Mouse (Mus musculus) ovary, postnatal 14 days (tissue): ENCODE measurements around the gene Ide.
"Not testable (repeated sequence)": the region's sequence is repeated elsewhere in the genome, so short reads cannot be mapped to it uniquely, and the experiment has no call there.

ENCODE experiments used
- DNase-seq: peaks from one replicate; pipeline ENCODE4 v3.0.0; 2022; ENCODE audit warnings: low spot score

Gene Ide

DNA sequence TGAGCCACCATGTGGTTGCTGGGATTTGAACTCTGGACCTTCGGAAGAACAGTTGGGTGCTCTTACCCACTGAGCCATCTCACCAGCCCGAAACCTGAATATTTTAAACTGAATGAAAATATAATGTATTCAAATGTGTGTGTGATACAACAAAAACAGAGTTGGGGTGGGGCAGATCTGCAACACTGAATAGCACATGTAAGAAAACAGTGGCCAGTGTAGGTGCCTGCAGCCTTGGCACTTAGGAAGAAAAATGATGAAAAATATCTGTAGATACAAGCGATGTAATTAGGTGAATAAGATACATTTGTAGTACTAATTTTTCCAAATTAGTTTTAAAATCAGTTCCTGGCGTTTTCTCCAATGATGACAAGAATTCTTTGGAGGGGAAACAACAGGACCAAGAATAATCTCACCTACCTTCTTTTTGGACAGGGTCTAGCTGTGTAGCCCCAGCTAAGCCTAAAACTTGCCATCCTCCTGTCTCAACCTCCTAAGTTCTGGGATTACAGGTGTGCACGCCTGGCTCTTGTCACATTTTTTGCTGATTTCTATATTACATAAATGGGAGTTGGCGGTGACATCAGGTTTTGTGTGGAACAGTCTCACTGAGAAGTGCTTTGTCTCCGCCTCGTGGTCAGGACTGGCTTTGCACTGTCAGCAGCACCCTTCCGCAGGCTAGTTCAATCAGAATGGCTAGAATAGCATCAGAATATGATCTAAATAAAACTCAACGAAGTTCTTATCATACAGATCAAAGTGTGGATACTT is 72.1 kb downstream of the Ide start:
- peak; percentile 91 for DNase-seq

GRCm38 (mm10) chr19:37263943-37264897 is 73.4 kb downstream of the Ide start:
- peak; percentile 7 for DNase-seq

DNA sequence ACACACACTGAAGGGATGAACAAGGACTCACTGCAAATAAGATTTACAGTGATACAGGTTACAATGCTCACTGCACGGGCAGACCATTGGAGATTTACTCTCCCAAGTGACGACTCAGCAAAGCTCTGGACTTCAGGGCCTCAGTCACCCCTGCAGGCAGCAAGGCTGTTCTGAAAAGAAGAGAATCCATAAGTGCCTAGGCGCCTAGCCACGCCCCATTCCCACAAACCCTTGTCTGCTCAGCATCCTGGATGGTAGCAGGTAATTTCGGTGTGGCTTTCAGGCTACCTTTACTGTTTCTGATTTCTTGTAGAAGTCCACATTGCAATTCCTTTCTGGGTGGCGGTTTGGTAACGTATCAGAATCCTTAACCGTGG is 74.1 kb downstream of the Ide start:
- no peak for DNase-seq

DNA sequence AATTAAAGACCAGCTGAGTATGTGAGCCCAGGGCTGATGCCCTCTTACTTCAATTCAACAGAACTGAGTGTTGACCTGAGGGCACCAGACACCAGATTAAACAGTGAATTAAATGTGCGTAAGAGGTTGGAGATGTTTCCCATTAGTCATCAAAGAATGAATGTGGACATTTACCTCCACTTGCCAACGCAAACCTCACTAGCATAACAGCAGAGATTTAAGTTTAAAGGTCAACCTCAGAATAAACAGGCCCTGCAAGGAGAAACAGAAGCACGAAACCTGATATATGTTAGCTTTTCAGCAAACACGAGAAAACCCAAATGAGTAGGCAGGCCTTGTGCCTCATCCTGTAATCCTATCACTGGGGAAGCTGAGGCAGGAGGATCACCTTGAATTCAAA is 75.3 kb downstream of the Ide start:
- DNase-seq = no peak

GRCm38 (mm10) chr19:37255321-37255720 is 82.3 kb downstream of the Ide start:
- DNase-seq = no peak

DNA sequence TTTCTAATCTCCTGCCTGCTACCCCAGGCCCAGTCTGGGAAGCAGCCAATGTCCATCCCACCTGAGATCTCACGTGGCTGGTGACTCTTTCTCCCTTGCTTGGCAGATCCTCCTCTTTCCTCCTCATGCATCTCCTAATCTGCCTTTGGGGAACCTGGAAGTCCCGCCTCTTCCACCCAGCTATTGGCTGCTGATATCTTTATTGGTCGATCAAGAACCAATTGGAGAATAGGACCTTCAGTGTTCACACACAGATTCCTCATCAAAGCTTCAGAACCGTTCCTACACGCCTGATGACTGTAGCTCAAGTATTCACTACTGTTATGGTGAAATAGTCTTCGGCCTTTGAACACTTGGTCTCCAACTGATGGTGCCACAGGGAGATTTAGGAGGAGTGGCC is 85.5 kb downstream of the Ide start:
- no peak for DNase-seq

- no peak for DNase-seq
Measured at GRCm38 (mm10) chr19:37248199-37248598, 89.5 kb downstream of the Ide start.

DNA sequence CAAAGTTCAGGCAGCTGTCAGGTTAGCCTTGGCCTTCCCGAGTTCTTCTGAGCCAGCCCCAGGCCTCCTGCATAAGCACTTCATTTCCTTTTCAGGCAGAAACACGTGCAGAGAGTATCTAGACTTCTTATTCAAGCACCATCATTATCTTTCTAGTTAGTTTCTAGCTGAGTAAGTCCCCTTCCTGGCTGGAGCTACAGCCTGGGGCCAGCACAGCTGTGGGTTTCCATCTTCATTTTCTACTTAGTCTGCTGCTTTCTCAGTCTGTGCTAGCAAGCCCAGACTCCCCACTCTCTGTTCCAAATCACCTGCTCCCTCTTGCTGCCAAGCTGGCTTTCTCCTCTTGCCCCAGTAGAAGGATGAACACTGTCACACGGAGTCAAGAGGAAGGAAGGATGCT is 90.8 kb downstream of the Ide start:
- DNase-seq = no peak

- no peak for DNase-seq
Measured at GRCm38 (mm10) chr19:37242707-37243106, 94.9 kb downstream of the Ide start.

GRCm38 (mm10) chr19:37241201-37241600 is 96.5 kb downstream of the Ide start:
- no peak for DNase-seq

- peak; percentile 54 for DNase-seq
Measured at GRCm38 (mm10) chr19:37239096-37239495, 98.6 kb downstream of the Ide start.

- no peak for DNase-seq
Measured at GRCm38 (mm10) chr19:37238651-37239050, 99.0 kb downstream of the Ide start.

- DNase-seq = no peak
Measured at GRCm38 (mm10) chr19:37237712-37238437, 99.8 kb downstream of the Ide start.

- DNase-seq = no peak
Measured at GRCm38 (mm10) chr19:37237306-37237705, 100.3 kb downstream of the Ide start.

GRCm38 (mm10) chr19:37235818-37236217 is 101.8 kb downstream of the Ide start:
- DNase-seq = no peak

DNA sequence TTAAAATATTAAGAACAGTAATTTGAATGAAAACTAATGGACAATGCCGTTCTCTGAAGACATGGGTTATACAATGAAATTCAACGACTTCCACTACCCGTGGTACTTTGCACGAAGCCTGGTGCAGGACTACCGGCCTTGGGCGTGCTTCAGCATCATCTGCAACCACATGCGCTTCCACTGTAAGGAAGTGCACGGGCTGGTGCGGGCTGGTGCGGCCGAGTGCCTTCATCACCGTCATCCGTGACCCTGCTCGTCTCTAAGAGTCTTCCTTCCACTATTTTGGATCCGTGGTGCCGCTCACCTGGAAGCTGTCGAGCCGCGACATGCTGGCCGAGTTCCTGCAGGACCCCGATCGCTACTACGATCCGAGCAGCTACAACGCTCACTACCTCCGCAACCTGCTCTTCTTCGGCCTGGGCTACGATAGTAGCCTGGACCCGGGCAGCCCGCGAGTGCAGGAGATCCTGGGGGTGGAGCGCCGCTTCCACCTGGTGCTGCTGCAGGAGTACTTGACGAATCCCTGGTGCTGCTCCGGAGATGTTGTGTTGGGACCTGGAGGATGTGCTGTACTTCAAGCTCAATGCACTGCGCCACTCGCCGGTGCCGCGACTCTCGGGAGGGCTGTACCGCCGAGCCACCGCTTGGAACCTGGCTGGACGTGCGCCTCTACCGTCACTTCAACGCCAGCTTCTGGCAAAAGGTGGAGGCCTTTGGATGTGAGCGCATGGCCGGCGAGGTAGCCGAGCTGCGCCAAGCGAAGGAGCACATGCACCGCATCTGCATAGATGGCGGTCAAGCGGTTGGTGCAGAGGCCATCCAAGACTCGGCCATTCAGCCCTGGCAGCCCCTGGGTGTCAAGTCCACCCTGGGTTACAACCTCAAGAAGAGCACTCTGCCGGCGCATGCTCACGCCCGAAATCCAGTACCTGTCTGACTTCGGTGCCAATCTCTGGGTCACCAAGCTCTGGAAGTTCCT is 103.8 kb downstream of the Ide start:
- no peak for DNase-seq

DNA sequence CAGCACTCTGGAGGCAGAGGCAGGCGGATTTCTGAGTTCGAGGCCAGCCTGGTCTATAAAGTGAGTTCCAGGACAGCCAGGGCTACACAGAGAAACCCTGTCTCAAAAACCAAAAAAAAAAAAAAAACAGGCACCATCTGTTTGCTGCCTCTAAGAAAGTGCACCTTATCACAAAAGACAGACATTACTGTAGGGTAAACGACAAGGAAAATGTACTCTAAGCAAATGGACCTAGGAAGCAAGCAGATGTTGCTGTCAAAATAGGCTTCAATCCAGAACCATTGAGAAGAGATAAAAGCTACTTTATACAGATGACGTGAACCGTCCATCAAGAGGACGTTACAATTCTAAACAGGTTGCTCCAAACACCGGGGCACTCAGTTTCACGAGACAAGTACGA is 105.1 kb downstream of the Ide start:
- DNase-seq = not testable (repeated sequence)

GRCm38 (mm10) chr19:37225197-37225862 is 112.3 kb downstream of the Ide start:
- no peak for DNase-seq
